Mouse (Mus musculus) gonadal fat pad, adult 2 months (tissue): ENCODE data around the gene Spa17. TPM values are rescaled to one million over a fixed set of nuclear protein-coding genes. Genes with fewer than 3 reads are reported as not detected.

ENCODE experiments used
- DNase-seq: peaks from one replicate; pipeline ENCODE4 v3.0.0-alpha.2; 2012; ENCODE audit warnings: low read depth
- polyA plus RNA-seq: library from polyadenylated mRNA; depleted of rRNA; stranded (reverse); fragments of >200 nt; gene quantifications from 2 replicates; pipeline ENCODE4 v1.2.3, GENCODE M21; 2012; rRNA removed

Spa17 gene
- polyA plus RNA-seq: 3.4 and 4.9 TPM in 2 replicates

GRCm38 (mm10) chr9:37613182-37613910 is at the start of gene Spa17:
TSS of gene Spa17 (minus strand) at chr9:37613722.
- peak; percentile 40 for DNase-seq

DNA sequence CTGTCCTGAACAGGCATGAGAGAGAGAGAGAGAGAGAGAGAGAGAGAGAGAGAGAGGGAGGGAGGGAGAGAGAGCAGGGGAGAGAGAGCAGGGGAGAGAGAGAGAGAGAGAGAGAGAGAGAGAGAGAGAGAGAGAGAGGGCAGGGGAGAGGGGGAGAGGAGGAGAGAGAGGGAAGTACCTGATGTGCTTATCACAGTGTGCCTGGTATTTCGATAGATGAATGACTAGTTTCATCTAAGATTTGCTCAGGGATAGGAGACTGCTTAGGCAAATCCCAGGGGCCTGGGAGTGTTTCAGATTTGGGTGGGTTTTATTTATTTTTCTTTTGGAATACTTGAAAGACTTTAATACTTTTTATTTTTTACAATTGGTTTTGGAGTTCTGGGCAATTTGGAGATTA is 49.7 kb upstream of the Spa17 start:
- no peak for DNase-seq

- DNase-seq: no peak
Measured at GRCm38 (mm10) chr9:37659413-37659812, 45.9 kb upstream of the Spa17 start.

DNA sequence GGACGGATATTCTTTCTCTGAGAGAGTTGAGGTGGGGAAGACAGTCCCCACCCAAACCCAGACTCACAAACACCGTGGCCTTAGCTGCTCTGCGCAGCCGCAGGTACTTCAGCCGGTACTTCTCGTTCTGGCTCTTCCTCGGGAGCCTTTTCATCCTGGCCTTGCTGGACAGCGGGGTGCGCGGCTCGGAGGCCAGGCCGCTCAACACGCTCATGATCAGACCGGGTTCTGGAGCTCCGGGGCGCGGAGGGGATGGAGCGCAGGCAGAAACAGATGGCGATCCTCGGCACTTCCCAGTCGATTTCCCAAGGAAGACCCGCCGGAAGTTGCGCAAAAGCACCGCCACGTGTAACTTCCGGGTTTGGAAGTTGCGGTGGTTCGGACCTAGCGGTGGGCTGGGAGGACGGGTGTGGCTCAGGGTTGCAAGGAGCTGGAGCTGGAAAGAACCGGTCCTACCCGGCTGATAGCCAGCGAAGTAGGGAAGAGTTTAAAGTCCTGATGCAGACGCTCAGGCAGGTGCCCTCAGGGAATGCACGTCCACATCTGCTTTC is 43.5 kb upstream of the Spa17 start, which contains the start of gene Tbrg1:
TSS of gene Tbrg1 (minus strand) at position 382 of the 551 bp plus-strand sequence.
- peak; percentile 61 for DNase-seq

DNA sequence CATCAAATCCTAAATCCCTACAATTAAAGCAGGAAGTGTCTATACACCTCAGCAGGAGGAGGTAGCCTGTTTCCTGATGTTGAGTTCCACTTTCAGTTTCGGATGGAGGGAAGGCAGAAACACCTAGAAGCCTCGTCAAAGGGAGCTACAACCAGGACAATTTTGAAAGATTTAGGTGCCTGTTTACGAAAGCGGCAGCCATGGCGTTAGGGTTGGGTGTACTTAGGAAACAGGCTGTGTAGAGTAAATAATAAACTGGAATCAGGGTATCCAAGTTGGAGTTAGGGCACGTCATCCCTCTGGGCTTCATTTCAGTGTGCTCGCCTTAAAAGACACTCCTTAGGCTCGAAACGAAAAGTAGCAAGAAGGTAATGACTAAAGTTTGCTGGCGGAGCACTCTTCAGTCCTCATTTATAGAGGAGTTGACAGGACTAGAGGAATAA is 42.9 kb upstream of the Spa17 start:
- DNase-seq: no peak

DNA sequence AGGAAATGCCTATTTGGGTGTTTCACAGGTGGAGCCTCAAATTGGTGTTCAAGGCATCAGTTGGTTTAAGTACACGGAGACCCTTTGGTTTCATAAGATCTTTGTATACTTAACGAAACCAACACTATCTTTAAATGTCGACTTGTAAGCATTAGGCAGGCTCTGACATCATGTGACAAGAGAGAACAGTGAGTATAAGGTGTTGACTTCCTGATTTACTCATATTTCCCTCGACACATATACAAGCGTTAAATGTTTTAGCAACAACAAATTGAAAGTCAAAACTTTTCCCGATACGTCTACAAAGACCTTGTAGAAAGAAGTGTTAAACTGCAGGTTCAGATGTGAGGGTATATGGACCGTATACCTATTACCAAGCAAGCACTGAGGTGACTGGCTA is 42.4 kb upstream of the Spa17 start:
- DNase-seq: no peak

- no peak for DNase-seq
Measured at GRCm38 (mm10) chr9:37653836-37654235, 40.3 kb upstream of the Spa17 start.

DNA sequence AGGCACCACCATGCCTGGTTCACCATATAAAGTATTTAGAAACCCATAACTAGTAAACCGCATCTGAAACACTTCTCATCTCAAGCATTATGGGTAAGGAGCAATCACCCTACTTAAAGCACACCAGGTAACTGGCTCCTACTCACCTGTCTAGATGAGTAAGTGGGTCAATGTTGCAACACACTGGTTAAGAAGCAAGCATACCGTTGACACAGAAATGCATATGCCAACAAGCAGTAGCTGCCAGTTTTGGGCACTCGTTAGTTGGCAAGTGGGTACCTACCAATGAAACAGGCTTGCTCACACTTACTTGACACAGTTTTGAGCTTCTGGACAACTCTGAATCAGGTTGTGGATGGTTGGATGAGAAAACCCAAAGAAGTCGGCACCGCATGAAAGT is 37.1 kb upstream of the Spa17 start:
- peak; percentile 74 for DNase-seq

DNA sequence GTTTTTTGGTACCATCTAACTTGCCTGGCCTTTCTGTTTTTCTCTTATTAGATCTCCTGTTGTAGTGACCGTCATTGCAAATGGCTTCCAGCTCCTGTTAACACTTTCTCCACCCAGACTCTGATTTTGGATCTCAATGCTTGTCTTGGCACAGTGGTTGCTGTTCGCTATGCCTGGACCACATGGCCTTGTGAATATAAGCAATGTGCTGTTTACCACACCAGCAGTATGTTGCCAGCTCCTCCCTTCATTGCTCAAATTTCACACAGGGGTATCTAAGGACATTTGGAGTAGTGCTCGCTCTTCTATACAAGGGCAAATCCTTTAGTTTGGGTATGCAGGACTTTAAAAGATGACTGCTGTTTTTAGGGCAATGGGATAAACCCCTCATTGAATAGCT is 32.7 kb upstream of the Spa17 start:
- DNase-seq: no peak

DNA sequence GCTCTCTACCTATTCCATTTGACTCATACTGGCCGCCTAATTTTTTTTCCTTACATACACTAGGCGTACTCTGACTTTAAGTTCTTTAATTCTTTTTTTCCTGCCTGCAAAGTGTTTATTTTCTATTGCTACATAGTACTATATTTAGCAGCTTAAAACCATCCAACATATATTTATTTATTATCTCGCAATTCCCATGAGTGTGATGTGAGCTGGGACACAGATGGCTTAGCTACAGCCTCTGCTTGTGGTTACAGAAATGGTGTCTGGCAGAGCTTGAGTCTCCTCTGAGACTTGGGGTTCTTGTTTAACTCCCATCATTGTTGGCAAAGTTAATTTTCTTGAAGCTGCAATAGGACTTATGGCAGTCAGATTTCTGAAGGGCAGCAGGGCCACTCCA is 25.2 kb upstream of the Spa17 start:
- no peak for DNase-seq

DNA sequence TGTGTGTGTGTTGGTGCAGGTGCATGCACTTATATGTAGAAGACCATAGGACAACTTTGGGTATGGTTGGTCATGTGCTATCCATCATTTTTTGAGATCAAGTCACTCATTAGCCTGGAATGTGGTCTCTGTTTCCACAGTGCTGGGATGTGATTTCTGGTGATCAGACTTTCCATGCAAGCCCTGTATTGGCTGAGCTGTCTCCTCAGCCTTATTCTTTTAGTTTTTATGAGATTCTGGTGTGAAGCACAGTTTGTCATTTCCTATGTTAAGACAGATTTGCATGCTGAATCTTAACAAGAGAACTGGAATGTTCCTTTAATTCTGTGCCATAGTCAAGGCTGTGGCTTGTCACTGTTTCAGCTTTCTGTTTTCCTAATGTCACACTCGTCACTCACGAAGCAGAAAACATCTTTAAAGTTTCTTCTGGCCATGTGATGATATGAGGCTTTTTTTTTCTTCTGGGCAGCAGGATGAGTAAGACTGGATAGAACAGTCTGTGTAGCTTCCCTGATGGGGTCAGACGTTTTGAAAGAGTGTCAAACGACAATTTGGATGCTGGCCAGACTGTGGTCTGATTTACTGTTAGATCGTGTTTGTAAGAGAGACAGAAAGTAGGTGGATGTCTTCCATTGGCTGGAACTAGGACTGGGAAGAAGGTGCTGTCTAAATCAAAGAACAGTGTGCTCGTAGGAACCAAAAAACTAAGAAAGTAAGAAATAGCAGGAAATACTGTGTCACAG is 23.4 kb upstream of the Spa17 start:
- no peak for DNase-seq

- DNase-seq: no peak
Measured at GRCm38 (mm10) chr9:37636335-37636734, 22.8 kb upstream of the Spa17 start.

DNA sequence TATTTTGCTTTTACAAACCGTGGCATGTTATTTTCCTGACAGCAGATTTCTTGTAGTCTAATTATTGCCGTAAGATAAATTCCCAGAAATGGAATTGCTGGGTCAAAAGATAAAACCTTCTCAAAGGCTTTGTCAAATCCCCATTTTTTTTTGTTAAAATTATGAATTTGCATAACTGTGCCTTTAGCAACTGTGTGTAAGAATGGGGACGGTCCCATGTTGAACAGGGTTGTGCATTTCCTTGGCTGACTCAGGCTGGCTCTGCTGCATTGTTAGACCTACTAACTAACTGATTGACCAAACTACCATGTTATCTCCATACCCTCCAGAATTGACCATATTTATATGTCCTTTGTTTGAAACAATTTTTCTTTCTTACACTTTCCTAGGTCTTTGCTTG is 20.7 kb upstream of the Spa17 start:
- no peak for DNase-seq

GRCm38 (mm10) chr9:37632305-37632704 is 18.8 kb upstream of the Spa17 start:
- DNase-seq: no peak

DNA sequence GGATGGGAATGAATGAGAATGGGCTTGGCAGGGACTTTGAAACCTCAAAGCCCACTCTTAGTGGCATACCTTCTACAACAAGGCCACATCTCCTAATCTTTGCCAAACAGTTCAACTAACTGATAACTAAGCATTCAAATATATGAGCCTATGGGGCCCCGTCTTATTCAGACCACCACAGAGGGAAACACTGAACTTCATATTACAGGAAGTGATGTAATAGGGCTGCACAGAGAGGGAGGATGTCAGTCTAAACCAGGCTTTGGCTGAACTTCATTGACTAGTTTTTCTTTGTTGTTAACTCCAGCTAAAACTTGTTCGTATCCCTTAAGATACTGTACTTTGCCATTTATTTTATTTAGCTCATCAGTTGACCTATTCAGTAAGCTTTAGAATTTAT is 16.4 kb upstream of the Spa17 start:
- no peak for DNase-seq

- no peak for DNase-seq
Measured at GRCm38 (mm10) chr9:37628581-37628980, 15.1 kb upstream of the Spa17 start.

DNA sequence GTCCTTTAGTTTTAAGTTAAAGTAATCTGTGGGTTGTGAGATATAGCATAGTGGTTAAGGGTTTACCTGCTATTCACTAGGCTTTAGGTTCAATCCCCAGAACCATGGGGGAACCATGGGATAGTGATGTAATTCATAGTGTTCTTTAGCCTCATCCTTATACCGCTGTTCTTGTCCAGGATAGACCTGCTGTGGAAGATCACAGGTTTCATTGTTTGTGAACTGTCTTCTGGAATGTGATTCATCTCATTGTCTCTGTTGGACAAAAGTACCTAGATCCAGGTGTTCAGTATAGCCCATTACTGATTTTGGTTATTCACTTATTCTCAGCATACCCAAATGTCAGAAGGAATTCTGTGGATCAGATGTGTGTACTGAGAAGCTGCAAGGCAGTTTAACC is 13.7 kb upstream of the Spa17 start:
- DNase-seq: no peak

- DNase-seq: no peak
Measured at GRCm38 (mm10) chr9:37626103-37626567, 12.6 kb upstream of the Spa17 start.

DNA sequence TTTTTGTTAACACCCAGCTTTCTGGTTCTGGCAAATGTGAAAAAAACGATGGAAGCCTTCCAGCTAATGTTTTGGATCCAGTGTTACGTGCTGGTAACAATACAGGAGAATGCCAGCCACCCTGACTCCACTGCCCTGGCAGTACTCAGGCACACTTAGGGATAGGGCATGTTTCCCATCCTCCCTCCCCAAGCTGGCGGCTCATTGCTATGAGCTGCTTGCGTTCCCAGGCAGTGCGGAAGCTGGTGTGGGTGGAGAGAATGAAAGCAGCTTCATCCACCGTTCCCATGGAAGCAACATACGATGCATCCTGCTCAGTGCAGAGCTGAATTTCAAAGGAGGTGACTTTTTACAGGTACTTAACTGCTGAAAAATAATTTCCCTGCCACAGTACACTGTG is 12.1 kb upstream of the Spa17 start:
- no peak for DNase-seq

GRCm38 (mm10) chr9:37625129-37625528 is 11.6 kb upstream of the Spa17 start:
- DNase-seq: no peak

DNA sequence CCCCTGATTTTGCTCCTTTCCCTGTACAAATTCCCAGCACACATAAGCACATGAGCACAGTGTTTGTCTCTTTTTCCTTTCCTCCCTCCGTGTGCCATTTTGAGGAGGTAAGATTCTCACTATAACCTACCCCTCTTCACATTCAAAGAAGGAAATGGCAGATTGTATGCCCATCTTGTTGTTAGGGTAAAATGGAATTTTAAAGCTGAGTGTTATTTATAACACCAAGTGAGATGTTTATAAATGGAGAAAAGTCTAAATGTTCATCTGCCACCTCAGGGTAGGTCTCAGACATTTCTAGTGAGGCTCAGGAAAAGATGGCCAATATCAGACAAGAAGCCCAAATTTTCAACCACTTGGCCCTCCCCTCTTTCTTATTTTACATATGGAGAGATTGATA is 11.0 kb upstream of the Spa17 start:
- DNase-seq: no peak

DNA sequence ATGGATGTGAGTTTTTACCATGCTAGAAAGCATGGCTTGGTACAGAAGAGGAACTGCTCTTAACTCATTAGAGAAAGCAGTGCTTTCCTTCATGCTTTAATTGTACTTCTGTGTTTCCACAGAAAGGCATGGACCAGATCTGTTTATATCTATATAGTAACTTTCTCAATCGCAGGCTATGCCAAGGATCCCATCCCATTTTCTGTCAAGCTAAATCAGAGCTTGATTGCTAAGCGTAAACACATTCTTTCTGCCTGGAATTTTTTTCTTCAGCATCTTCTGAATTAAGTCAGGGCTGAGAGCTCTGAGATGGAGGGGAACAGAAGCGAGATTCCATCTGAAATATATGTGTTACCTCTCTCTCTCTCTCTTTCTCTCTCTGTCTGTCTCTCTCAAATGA is 10.5 kb upstream of the Spa17 start:
- no peak for DNase-seq

GRCm38 (mm10) chr9:37621290-37621689 is 7.8 kb upstream of the Spa17 start:
- no peak for DNase-seq
